Mouse (Mus musculus): Measurements from ENCODE around the gene Gabarapl1.

- no peak for TF ChIP-seq CTCF (IDR thresholded peaks at IDR 0.05; ENCODE audit: borderline replicate concordance, insufficient read depth, low read length)
- TF ChIP-seq POLR2A (IDR thresholded peaks at IDR 0.05; ENCODE audit: low read depth, low read length), result no peak
These were observed 1.1 kb downstream of the Gabarapl1 start for GRCm38 (mm10) chr6:129534057-129534456.

Data from embryonic fibroblast, embryonic 13.5 days (primary cell).